Mouse (Mus musculus) layer of hippocampus, adult 11-12 months (tissue): ENCODE measurements around the gene Rab17.

Experiments used
- DNase-seq: peaks from one replicate; pipeline ENCODE4 v3.0.0; 2022; ENCODE audit warnings: low spot score

Rab17 gene

DNA sequence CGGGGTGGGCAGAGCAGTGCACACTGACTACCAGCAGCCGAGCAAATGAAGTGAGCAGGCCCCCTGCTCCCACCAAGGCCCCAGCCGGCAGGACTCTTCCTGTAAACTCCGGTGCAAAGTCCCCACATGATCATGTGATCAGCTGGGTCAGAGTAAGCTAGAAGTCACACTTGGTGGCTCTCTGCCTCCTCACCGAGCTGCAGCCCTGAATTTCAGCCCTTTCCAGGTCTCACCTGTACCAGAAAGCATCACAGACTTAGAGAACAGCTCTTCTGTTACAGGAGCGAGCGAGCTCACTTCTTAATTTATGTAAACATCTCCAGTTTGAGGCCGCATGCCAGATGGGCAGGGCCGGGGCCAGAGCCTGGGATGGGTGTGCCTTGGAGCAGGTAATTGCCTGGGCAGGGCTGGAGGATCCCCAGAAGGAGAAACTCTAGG, at the start of gene Rab17:
Gene Rab17 (minus strand): TSS at position 315 of the 438 bp plus-strand sequence.
- DNase-seq: no peak

GRCm38 (mm10) chr1:91017111-91017758, 47.8 kb upstream of the Rab17 start:
- no peak for DNase-seq

- DNase-seq: no peak
Observed at GRCm38 (mm10) chr1:91015571-91015970, 46.1 kb upstream of the Rab17 start.

DNA sequence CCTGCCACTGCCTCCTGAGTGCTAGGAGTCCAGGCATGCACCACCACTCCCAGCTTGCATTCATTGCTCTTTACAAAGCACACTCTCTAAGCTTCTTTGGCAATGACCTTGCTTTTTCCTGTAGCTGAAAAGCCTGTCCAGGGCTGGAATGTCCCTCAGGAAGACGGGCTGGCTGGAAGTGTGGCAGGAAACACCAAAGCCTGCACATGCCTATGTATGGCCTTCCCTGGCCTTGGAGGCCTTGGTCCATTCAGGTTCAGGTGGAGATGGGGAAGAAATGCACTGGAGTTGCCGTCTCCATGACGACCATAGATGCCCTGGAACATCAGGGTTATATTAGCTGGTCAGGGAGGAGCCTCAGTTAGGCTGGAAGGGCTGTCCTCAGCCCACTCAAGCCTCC, 44.3 kb upstream of the Rab17 start:
- DNase-seq: no peak

DNA sequence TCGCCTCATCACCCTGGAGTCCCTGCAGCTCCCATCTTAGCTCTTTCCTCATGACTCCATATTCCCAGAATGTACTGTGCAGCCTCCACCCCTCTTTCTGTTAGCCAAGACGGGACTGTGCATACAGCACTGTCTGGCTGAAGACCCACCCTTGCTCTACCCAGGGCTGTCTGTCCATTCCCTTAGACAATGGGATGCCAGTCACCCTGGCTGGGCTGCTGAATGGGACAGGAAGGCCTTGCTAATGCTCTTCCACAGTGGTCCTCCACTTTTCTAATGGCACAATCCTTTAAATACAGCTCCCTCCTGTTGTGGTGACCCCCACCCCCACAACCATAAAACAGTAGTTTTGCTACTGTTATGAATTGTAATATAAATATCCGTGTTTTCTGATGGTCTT, 41.9 kb upstream of the Rab17 start:
- DNase-seq: no peak

- DNase-seq: no peak
Observed at GRCm38 (mm10) chr1:91010716-91011115, 41.3 kb upstream of the Rab17 start.

DNA sequence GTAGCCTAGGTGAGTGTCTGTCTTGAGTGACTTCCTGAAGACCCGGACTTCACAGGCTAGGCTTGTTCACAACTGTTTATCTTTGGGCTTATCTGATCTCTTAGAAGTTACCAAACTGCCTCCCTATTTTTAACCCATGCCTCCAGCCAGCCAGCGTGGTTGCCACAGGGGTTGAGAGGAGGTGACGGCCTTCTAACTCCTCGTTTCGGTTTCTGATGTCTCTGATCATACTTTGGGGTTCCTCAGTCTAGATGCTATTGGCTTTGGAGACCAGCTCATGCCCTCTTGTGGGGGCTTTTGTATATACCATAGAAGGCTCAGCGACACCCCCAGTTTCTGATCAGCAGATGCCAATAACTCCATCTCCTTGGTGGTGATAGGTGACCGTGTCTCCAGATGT, 40.8 kb upstream of the Rab17 start:
- DNase-seq: no peak

- DNase-seq: no peak
Observed at GRCm38 (mm10) chr1:91009266-91009665, 39.8 kb upstream of the Rab17 start.

- no peak for DNase-seq
Observed at GRCm38 (mm10) chr1:91008746-91009145, 39.3 kb upstream of the Rab17 start.

GRCm38 (mm10) chr1:91008147-91008682, 38.8 kb upstream of the Rab17 start:
- DNase-seq: no peak

- no peak for DNase-seq
Observed at GRCm38 (mm10) chr1:91006708-91007107, 37.2 kb upstream of the Rab17 start.

GRCm38 (mm10) chr1:91006037-91006436, 36.6 kb upstream of the Rab17 start:
- no peak for DNase-seq

DNA sequence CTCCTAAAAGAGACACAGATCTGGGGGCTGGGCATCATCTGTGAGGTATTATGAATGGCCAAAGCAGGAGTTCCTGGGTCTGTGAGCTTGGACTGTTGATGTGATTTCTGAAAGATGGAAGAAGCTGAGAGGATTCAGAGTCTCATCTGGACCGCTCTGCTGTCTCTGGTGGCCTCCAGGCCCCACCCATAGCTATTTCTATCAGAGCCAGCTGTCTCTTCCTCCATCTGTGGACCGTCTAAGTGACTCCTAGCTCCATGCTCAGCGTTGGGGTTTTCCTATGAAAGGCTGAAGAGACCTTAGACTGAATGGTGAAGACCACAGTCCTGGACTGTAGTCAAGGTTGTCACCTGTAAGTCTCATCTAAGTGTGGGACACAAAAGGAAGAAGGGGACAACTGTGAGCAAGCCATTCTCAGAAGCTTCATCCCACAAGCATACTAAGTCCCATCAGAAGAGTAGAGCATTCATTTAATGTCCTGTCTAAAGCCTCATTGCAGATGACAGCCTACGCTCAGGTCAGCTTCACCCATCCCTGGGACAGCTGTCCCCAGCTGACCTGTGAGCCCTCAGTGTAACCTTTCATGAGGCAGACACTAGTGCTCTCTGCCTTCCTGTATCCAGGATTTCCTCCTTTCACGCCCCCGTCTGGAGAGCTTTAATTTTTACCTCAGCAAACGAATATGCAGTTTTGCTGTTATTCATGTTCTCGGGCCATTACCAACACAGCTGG, 34.2 kb upstream of the Rab17 start:
- DNase-seq: no peak

- no peak for DNase-seq
Observed at GRCm38 (mm10) chr1:91002641-91003040, 33.2 kb upstream of the Rab17 start.

GRCm38 (mm10) chr1:91001871-91002539, 32.5 kb upstream of the Rab17 start:
- DNase-seq: no peak

DNA sequence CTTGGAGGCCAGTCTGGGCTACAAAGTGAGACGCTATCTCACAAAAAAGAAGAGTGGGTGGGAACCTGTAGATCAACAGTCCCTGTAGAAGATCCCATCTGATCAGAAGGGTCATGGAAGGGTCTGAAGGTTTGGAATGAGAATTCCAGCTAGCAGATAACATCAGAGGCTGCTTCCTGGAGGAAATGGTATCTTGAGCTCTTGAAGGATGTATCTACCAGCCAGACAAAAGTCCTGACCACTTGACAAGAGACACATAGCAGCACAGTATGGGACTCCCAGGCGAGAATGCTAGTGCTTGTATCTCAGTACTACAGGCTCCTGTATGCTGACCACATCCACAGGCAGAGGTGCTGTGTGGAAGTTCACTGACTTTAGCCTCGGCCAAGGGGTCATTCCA, 31.6 kb upstream of the Rab17 start:
- no peak for DNase-seq

DNA sequence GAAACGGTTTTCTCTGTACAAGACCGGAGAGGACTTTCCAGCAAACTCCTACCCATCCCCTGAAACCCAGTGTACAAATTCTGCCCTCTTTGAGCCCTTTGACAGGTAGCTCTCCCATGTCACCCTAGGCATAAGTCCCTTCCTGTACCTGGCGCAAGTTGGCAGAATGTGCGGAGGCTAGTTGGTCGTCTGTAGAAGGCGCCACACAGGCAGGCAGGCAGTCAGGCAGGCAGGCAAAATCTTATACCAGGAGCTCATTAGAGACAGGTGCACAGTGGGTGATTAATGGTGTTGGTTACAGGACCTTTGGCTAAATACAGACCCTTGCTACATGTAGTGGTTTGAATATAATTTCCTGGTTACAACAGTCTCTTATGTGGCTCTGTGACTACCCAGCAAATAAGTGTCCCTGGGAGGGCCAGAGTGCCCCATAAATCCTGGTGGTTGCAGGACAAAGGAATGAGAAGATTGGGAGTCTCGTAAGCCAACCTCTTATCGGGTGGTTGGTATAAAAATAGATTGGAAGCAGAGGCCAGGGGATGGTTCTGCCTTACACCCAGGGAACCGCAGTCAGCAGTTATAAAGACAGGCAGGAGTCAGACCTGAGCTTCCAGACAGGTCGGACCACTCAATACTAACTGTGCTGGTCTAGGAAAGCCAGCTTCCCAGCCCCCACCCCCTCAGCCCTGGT, 30.6 kb upstream of the Rab17 start:
- DNase-seq: no peak

DNA sequence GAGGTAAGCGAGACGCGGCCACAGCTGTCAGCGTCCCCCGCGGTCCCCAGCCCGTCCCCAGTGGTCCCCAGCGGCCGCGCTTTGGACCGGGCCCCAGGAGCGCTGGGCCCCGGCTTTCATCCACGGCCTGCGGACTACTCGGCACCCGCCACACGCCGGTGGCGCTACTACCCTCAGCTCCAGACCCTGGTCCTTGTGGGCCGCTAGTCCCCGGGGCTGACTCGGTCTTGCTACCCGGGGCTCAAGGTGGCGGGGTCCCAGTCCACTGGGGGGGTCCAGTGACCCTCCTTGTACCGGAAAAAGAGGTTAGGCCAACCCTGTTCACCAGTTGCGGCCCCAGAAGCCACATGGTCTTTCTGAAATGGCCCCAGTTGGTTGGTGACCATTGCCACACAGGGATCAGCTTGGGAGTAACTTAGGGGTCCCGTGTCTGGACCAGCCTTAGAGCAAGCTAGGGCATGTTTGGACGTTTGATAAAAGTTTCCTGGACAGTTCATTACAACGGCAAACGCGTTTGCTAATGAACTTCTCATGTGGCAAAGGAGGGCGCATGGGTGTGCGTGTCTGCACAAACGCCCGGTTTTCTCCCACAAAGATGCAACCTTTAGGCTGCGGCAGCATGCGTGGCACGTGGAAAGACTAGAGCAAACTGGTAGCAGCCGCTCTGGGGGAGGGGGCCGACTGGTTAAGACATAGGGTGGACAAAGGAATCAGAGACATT, 29.6 kb upstream of the Rab17 start:
- no peak for DNase-seq

GRCm38 (mm10) chr1:90998268-90998890, 28.9 kb upstream of the Rab17 start, which contains the start of gene Lrrfip1:
Lrrfip1 (plus strand) TSS chr1:90998737.
- DNase-seq: peak; percentile 49

DNA sequence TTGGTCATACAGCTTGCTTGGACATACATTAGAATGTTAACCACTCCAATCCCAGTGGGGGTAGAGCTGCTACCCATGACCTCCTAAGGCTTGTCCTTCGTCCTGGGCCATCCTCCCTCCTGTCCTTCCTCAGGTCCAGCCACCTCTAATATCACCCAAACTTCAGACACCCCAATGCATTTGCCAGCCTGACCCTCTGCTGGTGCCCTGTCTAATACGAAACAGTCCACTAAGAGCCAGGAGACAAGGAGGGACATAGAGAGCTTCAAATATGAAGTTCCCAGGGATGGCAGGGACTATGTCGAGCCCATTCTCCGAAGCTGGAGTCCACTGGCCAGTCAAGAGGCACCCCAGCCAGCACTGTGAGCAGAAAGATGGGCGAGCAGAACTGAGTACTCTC, 28.2 kb upstream of the Rab17 start:
- DNase-seq: no peak

- DNase-seq: no peak
Observed at GRCm38 (mm10) chr1:90997136-90997535, 27.7 kb upstream of the Rab17 start.
